Mouse (Mus musculus) embryo, embryonic 10.5 days (tissue): ENCODE measurements around the gene Sgf29.
A peak's percentile ranks its signal among the peaks of the same experiment; 100 is the strongest.

Source experiments
- DNase-seq: peaks from one replicate; pipeline ENCODE4 v3.0.0-alpha.2; 2015; ENCODE audit warnings: low spot score

Gene Sgf29

GRCm38 (mm10) chr7:126642545-126643243, 6.4 kb upstream of the Sgf29 start:
- DNase-seq = no peak

DNA sequence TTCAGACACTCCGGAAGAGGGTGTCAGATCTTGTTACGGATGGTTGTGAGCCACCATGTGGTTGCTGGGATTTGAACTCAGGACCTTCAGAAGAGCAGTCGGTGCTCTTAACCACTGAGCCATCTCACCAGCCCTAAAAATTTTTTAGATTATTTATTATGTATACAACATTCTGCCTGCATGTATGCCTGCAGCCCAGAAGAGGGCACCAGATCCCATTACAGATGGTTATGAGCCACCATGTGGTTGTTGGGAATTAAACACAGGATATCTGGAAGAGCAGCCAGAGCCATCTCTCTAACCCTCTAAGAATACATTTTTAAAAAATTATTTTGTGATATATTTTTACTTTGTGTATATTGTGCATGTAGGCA, 5.9 kb upstream of the Sgf29 start:
- DNase-seq = peak; percentile 59

DNA sequence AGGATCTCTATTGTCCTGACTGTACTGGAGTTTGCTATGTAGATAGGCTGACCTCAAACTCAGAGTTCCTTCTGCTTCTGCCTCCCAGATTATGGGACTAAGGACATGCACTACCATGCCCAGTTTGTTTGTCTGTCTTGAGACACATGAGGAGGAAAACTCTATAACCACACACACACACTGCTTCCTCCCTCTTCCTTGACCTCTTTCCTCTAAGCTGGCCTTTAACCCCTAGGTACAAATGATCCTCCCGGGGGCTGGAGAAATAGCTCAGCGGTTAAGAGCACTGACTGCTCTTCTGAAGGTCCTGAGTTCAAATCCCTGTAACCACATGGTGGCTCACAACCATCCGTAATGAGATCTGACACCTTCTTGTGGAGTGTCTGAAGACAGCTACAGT, 4.8 kb upstream of the Sgf29 start:
- no peak for DNase-seq

DNA sequence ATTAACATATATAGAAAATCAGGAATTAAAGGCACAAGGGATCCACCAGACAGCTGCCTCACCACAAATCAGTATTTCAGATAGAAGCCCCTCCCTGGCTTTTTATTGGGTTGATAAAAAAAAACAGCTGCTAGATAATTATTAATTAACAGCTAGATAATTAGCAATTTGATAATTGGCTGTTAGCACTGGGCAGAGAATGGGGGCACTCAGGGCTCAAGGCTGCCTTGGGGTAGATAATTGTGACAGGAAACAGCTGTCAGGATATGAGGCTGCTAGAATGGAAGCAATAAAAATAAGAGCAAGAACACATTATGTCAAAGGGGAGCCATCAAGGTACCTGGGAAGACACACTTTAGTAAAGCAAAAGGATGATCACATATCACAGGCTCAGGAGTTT, 4.2 kb upstream of the Sgf29 start:
- no peak for DNase-seq

DNA sequence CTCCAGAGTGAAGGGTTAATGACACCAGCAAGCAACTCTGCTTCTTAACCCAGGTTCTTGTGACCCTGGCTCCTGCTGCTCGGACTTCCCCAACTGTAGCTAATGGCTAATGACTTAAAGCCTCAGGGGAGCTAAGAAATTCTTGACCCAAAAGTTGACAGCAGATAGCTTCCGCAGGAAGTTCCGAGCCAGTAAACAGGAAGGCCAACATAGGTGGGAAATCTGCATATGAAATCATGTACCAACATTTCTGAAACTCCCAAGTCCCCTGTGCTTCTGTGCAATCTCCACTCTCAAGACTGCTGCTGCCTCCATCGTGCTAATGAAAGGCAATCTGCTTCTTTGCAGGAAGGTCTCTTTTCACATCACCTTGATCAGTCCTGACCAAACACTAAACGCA, 3.4 kb upstream of the Sgf29 start:
- DNase-seq = no peak

DNA sequence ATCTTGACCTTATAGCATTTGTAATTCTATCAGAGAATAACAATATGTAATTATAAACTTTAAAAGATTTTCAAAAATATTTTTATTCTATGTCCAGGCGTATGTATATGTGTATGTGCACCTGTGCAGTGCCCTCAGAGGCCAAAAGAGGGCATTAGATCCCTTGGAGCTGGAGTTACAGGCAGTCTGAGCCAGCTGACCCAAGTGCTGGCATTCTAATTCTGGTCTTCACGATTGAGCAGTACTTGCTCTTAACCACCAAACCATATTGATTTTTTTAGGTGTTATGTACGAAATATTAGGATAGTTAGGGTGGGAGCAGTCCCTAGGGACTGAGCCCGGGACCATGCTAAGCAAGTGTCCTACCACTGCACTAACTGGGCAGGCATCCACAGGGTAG, 623 bp upstream of the Sgf29 start:
- no peak for DNase-seq

- no peak for DNase-seq
Observed at GRCm38 (mm10) chr7:126650852-126651251, 1.7 kb downstream of the Sgf29 start.

- no peak for DNase-seq
Observed at GRCm38 (mm10) chr7:126653991-126654390, 4.9 kb downstream of the Sgf29 start.

- no peak for DNase-seq
Observed at GRCm38 (mm10) chr7:126655695-126656094, 6.6 kb downstream of the Sgf29 start.

DNA sequence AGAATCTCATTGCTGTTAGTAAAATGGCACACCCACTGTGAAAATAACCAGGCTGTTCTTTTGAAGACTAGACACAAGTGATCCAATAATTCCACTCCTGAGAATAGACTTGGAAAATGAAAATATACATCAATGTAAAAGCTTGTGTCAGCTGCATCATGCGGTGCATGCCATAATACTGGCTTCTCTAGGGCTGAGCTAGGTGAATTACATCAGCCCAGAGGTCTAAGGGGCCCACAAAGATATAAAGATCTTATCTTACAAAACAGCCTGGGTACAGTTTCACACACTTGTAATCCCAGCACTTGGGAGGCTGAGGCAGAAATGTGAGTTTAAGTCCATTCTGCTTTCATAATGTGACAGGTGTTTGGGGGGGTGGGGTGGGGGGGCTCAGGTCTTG, 8.4 kb downstream of the Sgf29 start:
- no peak for DNase-seq

DNA sequence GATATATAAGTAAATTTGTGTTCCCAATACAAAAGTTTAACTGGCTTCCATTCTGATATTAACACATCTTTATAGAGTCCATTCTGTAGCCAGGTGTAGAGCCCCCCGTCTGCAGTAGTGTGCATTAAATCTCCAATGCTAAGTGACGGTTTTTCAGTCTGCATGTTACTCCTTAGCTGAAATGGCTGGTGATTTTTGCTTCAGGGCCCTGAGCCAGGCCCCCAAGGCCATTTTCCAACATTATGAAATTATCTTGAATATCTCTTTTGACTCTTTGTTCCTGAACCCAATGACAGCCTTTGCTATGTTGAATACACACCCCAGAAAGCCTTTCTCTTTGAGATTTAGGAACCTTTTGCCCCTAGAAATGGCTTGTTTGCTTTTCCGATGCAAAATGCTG, 10.7 kb downstream of the Sgf29 start:
- no peak for DNase-seq

DNA sequence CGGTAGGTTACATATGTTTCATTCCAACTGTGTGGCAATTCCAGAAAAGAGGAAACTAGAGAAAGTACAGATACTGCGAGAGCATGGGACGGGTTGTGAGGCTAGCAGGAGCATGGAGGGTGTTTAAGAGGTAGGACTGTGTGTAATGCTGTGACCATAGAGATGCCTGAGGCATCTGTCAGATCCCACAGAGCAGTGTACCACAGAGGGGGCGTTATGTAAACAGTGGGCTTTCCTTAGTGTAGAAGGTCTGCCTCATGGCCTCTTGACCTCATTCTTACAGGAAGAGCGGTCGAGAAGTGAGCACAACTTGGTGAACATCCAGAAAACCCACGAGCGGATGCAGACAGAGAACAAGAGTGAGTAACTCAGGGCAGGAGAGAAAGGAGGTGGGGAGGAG, 14.5 kb downstream of the Sgf29 start:
- DNase-seq = peak; percentile 10

DNA sequence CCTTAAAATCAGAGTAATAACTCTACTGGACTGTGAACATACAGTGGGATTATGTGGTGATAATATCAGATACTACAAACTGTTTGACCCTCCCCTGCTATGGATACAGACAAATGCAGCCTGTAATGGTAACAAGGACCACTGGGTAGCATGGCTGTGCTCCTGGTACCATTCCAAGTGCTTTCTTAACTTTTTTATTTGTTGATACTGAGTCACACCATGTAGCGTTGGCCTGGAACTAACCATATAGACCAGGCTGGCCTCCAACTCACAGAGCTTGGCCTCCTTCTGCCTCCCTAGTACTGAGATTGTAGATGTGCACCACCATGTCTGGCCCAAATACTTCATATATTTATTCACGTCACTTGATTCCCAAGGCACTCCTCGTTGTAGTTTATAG, 16.2 kb downstream of the Sgf29 start:
- no peak for DNase-seq

- DNase-seq = no peak
Observed at GRCm38 (mm10) chr7:126667495-126668090, 18.5 kb downstream of the Sgf29 start.

DNA sequence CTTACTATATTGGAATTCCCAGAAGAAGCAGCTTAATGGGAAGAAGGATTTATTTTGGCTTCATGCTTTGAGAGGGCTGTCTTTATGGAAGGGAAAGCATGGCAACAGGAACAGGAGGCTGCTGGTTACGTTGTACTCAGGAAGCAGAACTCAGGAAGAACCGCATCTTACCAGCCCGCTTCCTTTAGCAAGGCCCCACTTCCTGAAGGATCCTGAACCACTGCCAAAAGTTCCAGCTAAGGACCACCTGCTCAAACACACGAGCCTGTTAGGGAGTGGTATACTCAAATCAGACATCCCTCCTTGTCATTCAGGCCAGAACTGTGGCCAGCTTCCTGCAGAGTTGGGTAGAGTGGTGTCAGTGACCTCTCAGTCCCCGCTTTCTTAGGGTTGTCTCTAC, 19.3 kb downstream of the Sgf29 start:
- DNase-seq = no peak

GRCm38 (mm10) chr7:126670152-126670551, 21.0 kb downstream of the Sgf29 start:
- no peak for DNase-seq

GRCm38 (mm10) chr7:126672111-126672510, 23.0 kb downstream of the Sgf29 start:
- no peak for DNase-seq

GRCm38 (mm10) chr7:126675104-126675503, 26.0 kb downstream of the Sgf29 start:
- no peak for DNase-seq

DNA sequence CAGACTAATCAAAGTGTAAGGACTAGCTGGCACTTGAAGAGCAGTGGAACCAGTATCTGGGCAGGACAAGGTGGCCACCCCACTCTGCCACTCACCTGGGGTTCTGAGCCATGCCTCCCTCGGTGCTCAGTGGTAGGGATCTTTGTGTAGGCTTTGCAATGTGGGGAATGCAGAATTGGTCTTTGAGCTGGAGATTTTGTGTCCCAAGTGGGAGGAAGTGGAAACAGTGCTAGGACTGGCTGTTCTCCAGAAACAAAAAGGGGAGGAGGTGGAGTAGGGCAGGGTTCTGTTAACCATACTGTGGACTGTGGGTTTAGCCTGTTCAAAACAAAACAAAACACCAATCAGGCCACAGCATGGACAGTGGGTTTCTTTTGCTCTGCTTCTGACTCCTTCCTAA, 27.1 kb downstream of the Sgf29 start, which contains the start of gene Sult1a1:
TSS of gene Sult1a1 (minus strand) at position 226 of the 400 bp plus-strand sequence.
- DNase-seq = no peak

- DNase-seq = no peak
Observed at GRCm38 (mm10) chr7:126676631-126677220, 27.6 kb downstream of the Sgf29 start.

GRCm38 (mm10) chr7:126678545-126679341, 29.6 kb downstream of the Sgf29 start:
- DNase-seq = no peak

DNA sequence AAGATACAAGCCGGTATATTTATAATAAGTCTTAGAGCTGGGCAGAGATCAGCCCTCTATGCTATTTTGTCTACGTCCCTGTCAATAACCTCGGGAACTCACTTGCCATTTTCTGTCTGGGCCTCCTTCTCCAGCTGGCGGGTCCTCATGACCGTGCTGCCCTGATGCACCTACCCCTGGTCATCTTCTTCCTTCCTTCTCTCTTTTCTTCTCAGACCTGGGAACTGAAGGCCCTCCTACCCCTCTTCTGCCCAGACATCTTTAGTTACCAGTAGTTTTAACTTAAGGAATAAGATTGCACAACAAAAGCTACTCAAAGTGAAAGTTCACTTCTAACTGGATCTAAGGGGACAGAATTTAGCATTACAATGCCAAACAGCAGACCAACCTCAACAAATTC, 30.6 kb downstream of the Sgf29 start:
- DNase-seq = no peak

DNA sequence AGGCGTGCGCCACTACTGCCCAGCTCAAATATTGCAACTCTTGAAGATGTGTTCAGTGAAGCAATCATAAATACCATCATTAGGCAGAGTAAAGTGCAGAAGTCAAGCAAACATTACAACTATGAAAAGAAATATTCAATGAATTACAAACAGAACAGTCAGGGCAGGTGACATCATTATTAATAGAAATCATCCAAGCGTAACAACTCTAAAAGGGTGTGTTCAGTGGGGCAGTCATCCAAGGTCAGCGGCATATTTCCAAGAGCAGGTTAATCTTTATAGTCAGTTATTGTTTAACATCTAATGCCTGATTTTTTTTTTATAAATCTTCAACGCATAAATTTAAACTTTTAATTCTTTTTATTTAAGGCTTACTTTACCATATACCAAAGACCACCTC, 32.1 kb downstream of the Sgf29 start:
- DNase-seq = no peak
